Mouse (Mus musculus) ES-Bruce4 (cell line): Measurements from ENCODE around the gene Olfr353. TPM values are rescaled to one million over a fixed set of nuclear protein-coding genes. Genes with fewer than 3 reads are reported as not detected.

Experiments used
- H3K27ac ChIP-seq: 2 replicates; pipeline ENCODE4 v1.5.1; 2012; ENCODE audit warnings: low read length, inconsistent platforms; ENCODE audit not compliant: insufficient read depth
- H3K27me3 ChIP-seq: 2 replicates; pipeline ENCODE4 v1.6.1; 2012; ENCODE audit warnings: mild to moderate bottlenecking, low read length, inconsistent platforms; ENCODE audit not compliant: control insufficient read depth, poor library complexity, insufficient read depth, severe bottlenecking
- H3K36me3 ChIP-seq: 2 replicates; pipeline ENCODE4 v1.6.1; 2012; ENCODE audit warnings: inconsistent platforms, mild to moderate bottlenecking, low read length, moderate library complexity; ENCODE audit not compliant: control insufficient read depth, poor library complexity, insufficient read depth, severe bottlenecking
- H3K4me1 ChIP-seq: one replicate; pipeline ENCODE4 v1.8.1; 2011; ENCODE audit warnings: low read length; ENCODE audit not compliant: control insufficient read depth, insufficient read depth
- H3K4me3 ChIP-seq: 2 replicates; pipeline ENCODE4 v1.5.1; 2011; ENCODE audit warnings: low read depth, mild to moderate bottlenecking, low read length
- H3K9ac ChIP-seq: 2 replicates; pipeline ENCODE4 v1.6.1; 2012; ENCODE audit warnings: low read depth, mild to moderate bottlenecking, inconsistent platforms; ENCODE audit not compliant: poor library complexity, severe bottlenecking
- H3K9me3 ChIP-seq: replicated peaks from 2 replicates; pipeline ENCODE4 v1.6.1; 2012; ENCODE audit warnings: mild to moderate bottlenecking, low read length, inconsistent platforms; ENCODE audit not compliant: control insufficient read depth, poor library complexity, insufficient read depth, severe bottlenecking
- CTCF ChIP-seq: IDR thresholded peaks from one replicate; pipeline ENCODE4 v1.8.1; 2011; ENCODE audit warnings: low read depth, low read length
- EP300 ChIP-seq: IDR thresholded peaks from 2 replicates; pipeline ENCODE4 v1.6.1; 2011; ENCODE audit warnings: low read depth, low read length; ENCODE audit not compliant: insufficient read depth
- POLR2A ChIP-seq: IDR thresholded peaks from one replicate; pipeline ENCODE4 v1.8.1; 2011; ENCODE audit warnings: low read length; ENCODE audit not compliant: insufficient read depth
- polyA plus RNA-seq: library from polyadenylated mRNA; stranded (reverse); fragments of >200 nt; gene quantifications from 2 replicates; pipeline ENCODE4 v1.2.4, GENCODE M21; 2011; ENCODE audit warnings: low read depth; ENCODE audit not compliant: missing spikeins, insufficient read depth, insufficient read length

Olfr353 gene
- polyA plus RNA-seq, 1 experiment: not detected

- Histone ChIP-seq H3K9ac (no peak within 1 kb of the TSS), H3K9me3 (no peaks in the 10 kb centered on the region), H3K4me1 (no peaks in the 10 kb centered on the region), H3K36me3 (no peaks in the 10 kb centered on the region), H3K4me3 (no peak within 1 kb of the TSS), H3K27ac (no peak within 1 kb of the TSS), H3K27me3 (no peaks in the 10 kb centered on the region)
- TF ChIP-seq EP300: no peak
- no peak for TF ChIP-seq CTCF
- TF ChIP-seq POLR2A: no peak
These were observed 30.2 kb downstream of the Olfr353 start, which contains the start of gene Olfr351 for GRCm38 (mm10) chr2:36862560-36862959. Gene Olfr351 (minus strand): TSS chr2:36862660.

- Histone ChIP-seq H3K9me3 (no peaks in the 10 kb centered on the region), H3K27ac (no peak within 1 kb of the TSS), H3K4me1 (no peaks in the 10 kb centered on the region), H3K36me3 (no peaks in the 10 kb centered on the region), H3K9ac (no peak within 1 kb of the TSS), H3K4me3 (no peak within 1 kb of the TSS), H3K27me3 (no peaks in the 10 kb centered on the region)
- TF ChIP-seq CTCF: no peak
- TF ChIP-seq POLR2A: no peak
- TF ChIP-seq EP300: no peak
These were observed 46.7 kb downstream of the Olfr353 start, which contains the start of gene Olfr350 for GRCm38 (mm10) chr2:36846010-36846409. Gene Olfr350 (plus strand): TSS chr2:36846310.

Other genes starting within 250 kb of the Olfr353 start
- gene Olfr346, start 207.1 kb downstream of the Olfr353 start, polyA plus RNA-seq: not detected in 2 replicates
- not detected in 2 replicates for gene Olfr347, start 161.0 kb downstream of the Olfr353 start, polyA plus RNA-seq
- not detected in 2 replicates for gene Olfr348, start 108.7 kb downstream of the Olfr353 start, polyA plus RNA-seq
- gene Olfr50, start 102.4 kb downstream of the Olfr353 start, polyA plus RNA-seq: not detected in 2 replicates
- not detected in 2 replicates for gene Olfr3, start 75.9 kb downstream of the Olfr353 start, polyA plus RNA-seq
- not detected in 2 replicates for gene Olfr350, start 46.6 kb downstream of the Olfr353 start, polyA plus RNA-seq
- not detected in 2 replicates for gene Olfr351, start 30.3 kb downstream of the Olfr353 start, polyA plus RNA-seq
- 0.18 and 0.53 TPM in 2 replicates for gene Olfr352, start 24.5 kb downstream of the Olfr353 start, polyA plus RNA-seq
- not detected in 2 replicates for gene Olfr354, start 12.7 kb upstream of the Olfr353 start, polyA plus RNA-seq
- gene Olfr355, start 36.0 kb upstream of the Olfr353 start, polyA plus RNA-seq: not detected in 2 replicates
- gene Olfr356, start 44.2 kb upstream of the Olfr353 start, polyA plus RNA-seq: not detected in 2 replicates
- not detected in 2 replicates for gene Olfr357, start 100.9 kb upstream of the Olfr353 start, polyA plus RNA-seq
- gene Olfr358, start 116.4 kb upstream of the Olfr353 start, polyA plus RNA-seq: not detected in 2 replicates
- gene Olfr360, start 172.8 kb upstream of the Olfr353 start, polyA plus RNA-seq: not detected in 2 replicates
- not detected in 2 replicates for gene Olfr361, start 196.4 kb upstream of the Olfr353 start, polyA plus RNA-seq
- not detected in 2 replicates for gene Olfr362, start 225.0 kb upstream of the Olfr353 start, polyA plus RNA-seq
- not detected in 2 replicates for gene Olfr364-ps1, start 246.4 kb upstream of the Olfr353 start, polyA plus RNA-seq